Mouse (Mus musculus) colon, adult 2 months (tissue): ENCODE data around the gene Gm8439. TPM values are rescaled to one million over a fixed set of nuclear protein-coding genes. Genes with fewer than 3 reads are reported as not detected.

Experiments used
- polyA plus RNA-seq: library from polyadenylated mRNA; depleted of rRNA; stranded (reverse); fragments of >200 nt; gene quantifications from 2 replicates; pipeline ENCODE4 v1.2.3, GENCODE M21; 2012; rRNA removed

The Gm8439 gene
- polyA plus RNA-seq = not detected in 2 replicates

GRCm38 (mm10) chr4:120588445-120588844, at the start of gene Gm8439:
Gene Gm8439, plus strand, starts transcription at chr4:120588745.

GRCm38 (mm10) chr4:120569486-120570437, 18.8 kb upstream of the Gm8439 start, which contains the start of gene Ctps:
Gene Ctps, minus strand, starts transcription at chr4:120570276.

Other genes with a start within 250 kb of the Gm8439 start
- 25.5 and 31.4 TPM in 2 replicates for gene Scmh1, start 183.5 kb upstream of the Gm8439 start, polyA plus RNA-seq
- gene Slfnl1, start 56.5 kb upstream of the Gm8439 start, polyA plus RNA-seq = 0.08 and 0.20 TPM in 2 replicates
- gene Ctps, start 18.5 kb upstream of the Gm8439 start, polyA plus RNA-seq = 4.1 and 5.0 TPM in 2 replicates
- gene Cited4, start 77.8 kb downstream of the Gm8439 start, polyA plus RNA-seq = 29.5 and 37.0 TPM in 2 replicates
- 8.5 and 9.1 TPM in 2 replicates for gene Kcnq4, start 159.9 kb downstream of the Gm8439 start, polyA plus RNA-seq
- 159 and 170 TPM in 2 replicates for gene Nfyc, start 242.8 kb downstream of the Gm8439 start, polyA plus RNA-seq